Mouse (Mus musculus) limb, embryonic 13.5 days (tissue): ENCODE measurements around the gene Pir. TPM values are rescaled to one million over a fixed set of nuclear protein-coding genes. Genes with fewer than 3 reads are reported as not detected.

Source experiments
- ATAC-seq: fragments of 200-750 bp; cut with Nextera tagmentation; 2 replicates; pipeline ENCODE4 v1.8.0; 2017; ENCODE audit warnings: low read depth, moderate number of reproducible peaks, moderate TSS enrichment; ENCODE audit not compliant: low FRiP score
- H3K27ac ChIP-seq: fragments of 300-500 bp; sonication (generic); 2 replicates; pipeline ENCODE4 v1.5.1; 2015; ENCODE audit warnings: inconsistent platforms, mild to moderate bottlenecking, moderate library complexity
- H3K27me3 ChIP-seq: fragments of 300-500 bp; sonication (generic); 2 replicates; pipeline ENCODE4 v1.6.1; 2015; ENCODE audit warnings: mild to moderate bottlenecking, inconsistent platforms
- H3K36me3 ChIP-seq: fragments of 300-500 bp; sonication (generic); 2 replicates; pipeline ENCODE4 v1.6.1; 2015; ENCODE audit warnings: inconsistent platforms, mild to moderate bottlenecking, moderate library complexity
- H3K4me1 ChIP-seq: fragments of 300-500 bp; sonication (generic); 2 replicates; pipeline ENCODE4 v1.6.1; 2015; ENCODE audit warnings: inconsistent platforms
- H3K4me2 ChIP-seq: fragments of 300-500 bp; sonication (generic); replicated peaks from 2 replicates; pipeline ENCODE4 v1.6.1; 2015; ENCODE audit warnings: inconsistent platforms, mild to moderate bottlenecking, moderate library complexity
- H3K4me3 ChIP-seq: fragments of 300-500 bp; sonication (generic); 2 replicates; pipeline ENCODE4 v1.5.1; 2015; ENCODE audit warnings: moderate library complexity, mild to moderate bottlenecking, inconsistent platforms
- H3K9ac ChIP-seq: fragments of 300-500 bp; sonication (generic); 2 replicates; pipeline ENCODE4 v1.6.1; 2015; ENCODE audit warnings: mild to moderate bottlenecking, inconsistent platforms
- H3K9me3 ChIP-seq: fragments of 300-500 bp; sonication (generic); 2 replicates; pipeline ENCODE4 v1.6.1; 2016; ENCODE audit warnings: inconsistent platforms
- WGBS: fragments of 180-500 bp; shearing (Covaris S2); methylation state at CpG from one replicate; pipeline ENCODE4 v1.1.7; 2015; 5-methylcytosine and 5-hydroxymethylcytosine counted together
- polyA plus RNA-seq: library from polyadenylated mRNA; unstranded; fragments of >200 nt; fragmentation: Nextera tagmentation; extraction: Ambion mirVana; gene quantifications from 2 replicates; pipeline ENCODE4 v1.2.1, GENCODE M21; 2015

Gene Pir
- polyA plus RNA-seq, result 7.0 TPM in 2 replicates

GRCm38 (mm10) chrX:164269285-164269761 is at the start of gene Pir:
TSS of gene Pir (plus strand) at chrX:164269371.
- peak; percentile 73 for ATAC-seq
- 11% methylated on average over 20 of the region's 20 CpGs for WGBS
- Histone ChIP-seq H3K9ac (peak within 1 kb of the TSS; percentile 50), H3K4me1 (no peaks in the 10 kb centered on the region), H3K27ac (no peak within 1 kb of the TSS), H3K36me3 (no peaks in the 10 kb centered on the region), H3K4me2 (peak within 1 kb of the TSS; percentile 61), H3K27me3 (peaks cover 15% of the 10 kb centered on the region; the same call in 1 of the 2 replicates), H3K4me3 (peak within 1 kb of the TSS; percentile 37), H3K9me3 (no peaks in the 10 kb centered on the region)

- no peak overlapping the region for H3K4me2 ChIP-seq
- H3K27me3 ChIP-seq, result peaks cover 11% of the 10 kb centered on the region; the same call in 1 of the 2 replicates
- no peak overlapping the region for H3K4me3 ChIP-seq
- no peaks in the 10 kb centered on the region for H3K4me1 ChIP-seq
- H3K9ac ChIP-seq, result no peak overlapping the region
- no peaks in the 10 kb centered on the region for H3K9me3 ChIP-seq
- 73% methylated on average over 2 of the region's 2 CpGs for whole genome bisulfite sequencing
- no peak overlapping the region for H3K27ac ChIP-seq
- no peaks in the 10 kb centered on the region for H3K36me3 ChIP-seq
- no peak for ATAC-seq
Observed at GRCm38 (mm10) chrX:164221989-164222388, 47.2 kb upstream of the Pir start.

- H3K27ac ChIP-seq, result no peak overlapping the region; the same call in 1 of the 2 replicates
- no peak overlapping the region for H3K4me2 ChIP-seq
- no peaks in the 10 kb centered on the region for H3K4me1 ChIP-seq
- no peak overlapping the region for H3K9ac ChIP-seq
- no peaks in the 10 kb centered on the region; the same call in 1 of the 2 replicates for H3K27me3 ChIP-seq
- H3K4me3 ChIP-seq, result no peak overlapping the region
- 47% methylated on average over 8 of the region's 8 CpGs for WGBS
- ATAC-seq, result no peak
- no peaks in the 10 kb centered on the region for H3K36me3 ChIP-seq
- no peaks in the 10 kb centered on the region for H3K9me3 ChIP-seq
Observed at GRCm38 (mm10) chrX:164233380-164233779, 35.8 kb upstream of the Pir start.

GRCm38 (mm10) chrX:164245714-164246113 is 23.5 kb upstream of the Pir start:
- Histone ChIP-seq H3K4me2 (no peak overlapping the region), H3K27ac (no peak overlapping the region), H3K9ac (no peak overlapping the region), H3K4me1 (peaks cover 3% of the 10 kb centered on the region; the same call in 1 of the 2 replicates), H3K27me3 (peaks cover 12% of the 10 kb centered on the region), H3K4me3 (no peak overlapping the region), H3K9me3 (no peaks in the 10 kb centered on the region), H3K36me3 (no peaks in the 10 kb centered on the region)
- WGBS, result 18% methylated on average over 5 of the region's 5 CpGs
- ATAC-seq, result no peak; the same call in 1 of the 2 replicates

- Histone ChIP-seq H3K9me3 (no peaks in the 10 kb centered on the region), H3K27ac (no peak overlapping the region), H3K27me3 (peaks cover 12% of the 10 kb centered on the region), H3K4me2 (no peak overlapping the region), H3K4me3 (no peak overlapping the region), H3K4me1 (peaks cover 3% of the 10 kb centered on the region; the same call in 1 of the 2 replicates), H3K9ac (no peak overlapping the region), H3K36me3 (no peaks in the 10 kb centered on the region)
- WGBS, result 66% methylated on average over 2 of the region's 2 CpGs
- no peak for ATAC-seq
Observed at GRCm38 (mm10) chrX:164246722-164247121, 22.4 kb upstream of the Pir start.

- Histone ChIP-seq H3K4me3 (no peak overlapping the region), H3K36me3 (no peaks in the 10 kb centered on the region), H3K27me3 (peaks cover 40% of the 10 kb centered on the region), H3K4me2 (no peak overlapping the region), H3K9ac (no peak overlapping the region), H3K9me3 (no peaks in the 10 kb centered on the region), H3K4me1 (0 out of 2 replicates have a peak, but pooled peaks cover 3% of the 10 kb centered on the region), H3K27ac (no peak overlapping the region)
- 86% methylated on average over 3 of the region's 3 CpGs for WGBS
- no peak for ATAC-seq
Observed at GRCm38 (mm10) chrX:164256527-164256926, 12.6 kb upstream of the Pir start.

- Histone ChIP-seq H3K9ac (no peak within 1 kb of the TSS), H3K4me2 (no peak within 1 kb of the TSS), H3K27ac (no peak within 1 kb of the TSS), H3K4me3 (no peak within 1 kb of the TSS), H3K9me3 (no peaks in the 10 kb centered on the region), H3K4me1 (0 out of 2 replicates have a peak, but pooled peaks cover 3% of the 10 kb centered on the region), H3K27me3 (peaks cover 51% of the 10 kb centered on the region), H3K36me3 (no peaks in the 10 kb centered on the region)
- ATAC-seq, result no peak
- 61% methylated on average over 8 of the region's 8 CpGs for WGBS
Observed at GRCm38 (mm10) chrX:164258057-164258456, 11.1 kb upstream of the Pir start, which contains the start of gene Bmx. TSS of gene Bmx (minus strand) at chrX:164258193.

- Histone ChIP-seq H3K4me1 (0 out of 2 replicates have a peak, but pooled peaks cover 3% of the 10 kb centered on the region), H3K9ac (no peak overlapping the region), H3K4me3 (no peak overlapping the region), H3K27ac (no peak overlapping the region), H3K9me3 (no peaks in the 10 kb centered on the region), H3K36me3 (no peaks in the 10 kb centered on the region), H3K4me2 (no peak overlapping the region), H3K27me3 (peaks cover 49% of the 10 kb centered on the region)
- 64% methylated on average over 5 of the region's 5 CpGs for WGBS
- no peak for ATAC-seq
Observed at GRCm38 (mm10) chrX:164258662-164259061, 10.5 kb upstream of the Pir start.

- Histone ChIP-seq H3K9ac (no peak overlapping the region), H3K4me1 (0 out of 2 replicates have a peak, but pooled peaks cover 3% of the 10 kb centered on the region), H3K4me3 (no peak overlapping the region), H3K4me2 (no peak overlapping the region), H3K9me3 (no peaks in the 10 kb centered on the region), H3K36me3 (no peaks in the 10 kb centered on the region), H3K27ac (no peak overlapping the region), H3K27me3 (peaks cover 32% of the 10 kb centered on the region)
- WGBS, result 63% methylated on average over 2 of the region's 2 CpGs
- no peak for ATAC-seq
Observed at GRCm38 (mm10) chrX:164262286-164262685, 6.9 kb upstream of the Pir start.

- Histone ChIP-seq H3K9me3 (no peaks in the 10 kb centered on the region), H3K4me2 (no peak overlapping the region), H3K36me3 (no peaks in the 10 kb centered on the region), H3K27me3 (peaks cover 33% of the 10 kb centered on the region), H3K4me3 (no peak overlapping the region), H3K9ac (no peak overlapping the region), H3K27ac (no peak overlapping the region), H3K4me1 (no peaks in the 10 kb centered on the region)
- ATAC-seq, result no peak
- 30% methylated on average over 1 of the region's 1 CpGs for WGBS
Observed at GRCm38 (mm10) chrX:164264861-164265260, 4.3 kb upstream of the Pir start.

GRCm38 (mm10) chrX:164270603-164271002 is 1.4 kb downstream of the Pir start:
- H3K27ac ChIP-seq, result no peak overlapping the region
- H3K36me3 ChIP-seq, result no peaks in the 10 kb centered on the region
- no peak overlapping the region for H3K9ac ChIP-seq
- ATAC-seq, result no peak
- no peak overlapping the region for H3K4me2 ChIP-seq
- WGBS, result 94% methylated on average over 3 of the region's 3 CpGs
- H3K27me3 ChIP-seq, result peaks cover 19% of the 10 kb centered on the region; the same call in 1 of the 2 replicates
- no peaks in the 10 kb centered on the region for H3K9me3 ChIP-seq
- H3K4me3 ChIP-seq, result no peak overlapping the region
- H3K4me1 ChIP-seq, result no peaks in the 10 kb centered on the region

GRCm38 (mm10) chrX:164275536-164275935 is 6.4 kb downstream of the Pir start:
- Histone ChIP-seq H3K4me2 (no peak overlapping the region), H3K36me3 (no peaks in the 10 kb centered on the region), H3K9ac (no peak overlapping the region), H3K27me3 (peaks cover 14% of the 10 kb centered on the region; the same call in 1 of the 2 replicates), H3K9me3 (no peaks in the 10 kb centered on the region), H3K4me1 (no peaks in the 10 kb centered on the region), H3K27ac (no peak overlapping the region), H3K4me3 (no peak overlapping the region)
- ATAC-seq, result no peak
- WGBS, result 54% methylated on average over 3 of the region's 3 CpGs
